Mouse (Mus musculus) retina, postnatal 7 days (tissue): ENCODE measurements around the gene Jag2.

Experiments
- DNase-seq: peaks from one replicate; pipeline ENCODE4 v3.0.0-alpha.2; 2012; ENCODE audit warnings: low read depth, low spot score

Jag2 gene

GRCm38 (mm10) chr12:112868178-112869087, 61.1 kb downstream of the Jag2 start, which contains the start of gene Gpr132:
Gene Gpr132 (minus strand): TSS chr12:112868228.
- no peak for DNase-seq

GRCm38 (mm10) chr12:112867106-112867674, 62.4 kb downstream of the Jag2 start:
- DNase-seq, result no peak

GRCm38 (mm10) chr12:112866467-112867080, 63.0 kb downstream of the Jag2 start:
- DNase-seq, result no peak

- no peak for DNase-seq
These were observed 64.8 kb downstream of the Jag2 start for GRCm38 (mm10) chr12:112864804-112865203.

GRCm38 (mm10) chr12:112861911-112862321, 67.7 kb downstream of the Jag2 start:
- no peak for DNase-seq

- no peak for DNase-seq
These were observed 68.8 kb downstream of the Jag2 start for GRCm38 (mm10) chr12:112860765-112861164.

- no peak for DNase-seq
These were observed 69.6 kb downstream of the Jag2 start for GRCm38 (mm10) chr12:112859930-112860329.

GRCm38 (mm10) chr12:112858581-112859336, 70.8 kb downstream of the Jag2 start:
- no peak for DNase-seq
